Mouse (Mus musculus) cortical plate, adult 2 months (tissue): ENCODE data around the gene Adamts7.

ENCODE experiments used
- CTCF ChIP-seq: fragments of 200-500 bp; IDR thresholded peaks from 2 replicates; pipeline ENCODE4 v1.5.1; 2011; ENCODE audit warnings: mild to moderate bottlenecking, control low read depth, low read length; ENCODE audit not compliant: insufficient read depth; ENCODE audit errors: extremely low read depth
- POLR2A ChIP-seq: fragments of 200-500 bp; IDR thresholded peaks from 2 replicates; pipeline ENCODE4 v1.6.1; 2011; ENCODE audit warnings: mild to moderate bottlenecking, low read length, control low read depth; ENCODE audit not compliant: insufficient read depth; ENCODE audit errors: extremely low read depth

DNA sequence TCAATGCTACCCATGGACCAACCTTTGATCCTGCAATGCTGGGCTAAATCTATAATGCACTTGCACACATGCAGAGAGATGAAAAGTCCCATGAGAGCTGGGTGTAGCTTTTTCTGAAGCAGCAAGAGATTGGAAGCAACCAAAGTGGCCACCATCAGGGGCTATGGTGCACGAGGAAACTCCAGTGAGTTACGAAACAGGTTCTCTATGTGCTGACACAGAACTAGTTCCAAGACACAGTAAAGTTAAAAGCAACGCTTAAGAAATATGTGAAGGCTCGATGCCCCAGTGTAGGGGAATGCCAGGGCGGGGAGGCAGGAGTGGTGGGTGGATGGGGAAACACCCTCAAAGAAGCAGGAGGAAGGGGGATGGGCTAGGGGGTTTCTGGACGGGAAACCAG lies 45.8 kb downstream of the Adamts7 start:
- TF ChIP-seq POLR2A (no peak), CTCF (no peak)
